Mouse (Mus musculus): ENCODE measurements around the gene Gdap2. TPM values are rescaled to one million over a fixed set of nuclear protein-coding genes. Genes with fewer than 3 reads are reported as not detected.
A peak's percentile ranks its signal among the peaks of the same experiment; 100 is the strongest.

The Gdap2 gene
- total RNA-seq (2021): 10 to 100 TPM; 13.9 to 14.2 TPM

DNA sequence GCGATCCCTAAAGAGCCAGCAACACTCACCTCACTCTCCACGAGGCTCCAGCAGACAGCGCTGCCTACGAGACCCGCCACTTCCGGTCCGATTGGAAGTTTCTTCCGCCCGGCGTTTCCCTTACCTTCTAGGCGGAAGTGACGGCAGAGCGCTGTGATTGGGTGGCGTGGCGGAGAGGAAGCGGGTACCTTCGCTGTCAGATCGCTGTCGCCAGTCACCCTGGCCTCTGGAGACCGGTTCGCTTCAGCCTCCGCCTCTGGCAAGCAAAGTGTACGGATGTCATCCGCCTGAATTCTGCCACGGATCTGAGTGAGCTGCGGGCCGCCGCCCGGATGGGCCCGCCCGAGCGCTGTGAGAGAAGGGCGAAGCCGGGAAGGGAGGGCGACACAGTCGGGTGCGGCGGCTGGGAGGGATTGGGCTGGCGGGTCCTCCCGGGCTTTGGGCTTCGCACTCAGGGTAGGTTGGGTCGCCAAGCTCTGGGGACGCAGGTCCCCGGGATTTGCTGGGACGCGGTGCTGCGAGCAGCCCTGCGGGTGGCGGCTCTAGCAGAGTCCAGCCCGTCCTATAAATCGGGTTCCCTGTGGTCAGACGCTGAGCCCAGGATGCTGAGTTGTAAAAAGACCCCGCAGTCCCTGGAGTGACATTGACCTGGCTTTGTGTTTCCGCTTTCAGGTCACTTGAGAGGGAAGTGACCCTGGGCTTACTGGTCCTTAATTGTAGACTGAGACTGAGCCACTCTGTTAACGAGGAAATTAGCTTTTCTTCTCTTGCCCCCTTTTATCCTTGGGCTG is at the start of gene Gdap2, which contains the start of gene Wdr3:
Gdap2 (plus strand) TSS at position 67 of the 791 bp plus-strand sequence.
Wdr3 (minus strand) TSS at position 93 of the 791 bp plus-strand sequence.
- DNase-seq: peak; percentile 95

DNA sequence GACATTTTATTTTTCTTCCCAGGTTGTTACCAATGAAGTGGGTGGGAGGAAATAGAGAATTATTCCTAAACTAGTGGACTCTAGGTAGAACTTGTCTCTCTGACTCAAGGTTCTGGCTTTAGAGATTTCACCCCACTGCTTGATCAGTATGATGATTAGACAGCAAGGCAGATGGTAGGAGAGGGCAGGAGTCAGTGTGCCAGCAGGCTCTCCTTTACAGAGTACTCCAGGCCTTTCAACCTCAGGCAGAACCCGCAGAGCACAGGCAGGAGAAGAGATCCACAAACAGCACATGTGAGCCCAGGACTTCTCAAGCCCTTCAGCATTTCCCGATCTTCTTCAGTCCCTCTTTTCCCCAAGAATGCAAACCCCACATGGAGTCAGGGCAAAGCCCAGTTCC is 43.5 kb upstream of the Gdap2 start:
- DNase-seq: no peak

DNA sequence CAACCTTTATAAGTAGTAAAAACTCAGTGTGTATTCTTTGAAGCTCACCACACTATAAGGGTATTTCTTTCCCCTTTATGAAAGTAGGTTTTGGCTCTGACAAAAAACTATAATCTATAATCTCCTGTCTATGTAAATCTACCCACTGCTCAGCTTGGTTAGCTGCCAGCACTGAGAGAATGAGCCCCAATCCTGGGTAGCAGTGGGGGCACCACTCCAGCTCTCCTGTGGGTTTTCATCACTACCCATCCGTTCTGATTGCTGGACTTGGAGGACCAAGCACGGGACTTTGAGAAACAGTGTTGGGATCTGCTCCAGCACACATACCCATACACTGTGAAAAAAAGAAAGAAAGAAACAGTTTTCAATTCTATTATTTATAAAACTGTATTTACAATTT is 40.2 kb upstream of the Gdap2 start:
- no peak for DNase-seq

GRCm38 (mm10) chr3:100122445-100122844 is 39.7 kb upstream of the Gdap2 start:
- DNase-seq: no peak

- DNase-seq: no peak
Observed at GRCm38 (mm10) chr3:100160682-100161445, 1.3 kb upstream of the Gdap2 start.

- DNase-seq: no peak
Observed at GRCm38 (mm10) chr3:100161665-100162314, 391 bp upstream of the Gdap2 start.

DNA sequence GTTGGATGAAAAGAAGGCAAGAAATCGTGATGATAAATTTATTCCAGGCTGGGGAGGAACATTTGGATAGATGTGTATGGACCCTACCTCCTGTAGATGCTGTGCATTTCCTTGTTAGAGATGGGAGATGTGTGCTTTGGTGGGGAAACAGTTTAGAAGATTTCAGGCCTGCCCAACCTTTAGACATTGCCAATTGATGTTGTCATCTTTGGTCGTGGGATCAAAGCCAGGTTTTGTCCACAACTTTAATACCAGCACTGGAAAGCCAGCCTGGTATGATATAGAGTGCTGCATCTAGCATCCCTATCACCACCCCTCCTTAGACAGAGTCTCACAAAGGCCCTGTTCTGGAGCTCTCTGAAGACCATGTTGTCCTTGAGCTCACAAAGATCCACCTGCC is 1.4 kb downstream of the Gdap2 start:
- no peak for DNase-seq

DNA sequence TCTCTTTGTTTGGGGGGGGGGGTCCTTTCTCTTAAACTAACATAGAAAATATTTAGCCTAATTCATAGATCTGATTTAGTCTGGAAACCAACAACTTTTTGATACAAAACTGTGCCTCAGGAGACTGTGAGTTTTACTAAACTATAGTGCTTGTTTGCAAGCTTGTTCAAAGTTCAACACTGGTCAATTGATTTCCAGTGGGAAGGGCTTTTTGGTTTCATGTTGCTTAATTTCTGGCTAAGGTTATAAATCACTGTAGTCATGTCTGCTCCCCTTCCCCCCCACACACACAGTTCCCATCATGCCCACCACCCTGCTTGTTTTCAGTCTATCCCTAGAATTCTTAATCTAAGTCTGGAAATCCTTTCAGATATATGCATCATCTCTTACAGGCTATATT is 2.8 kb downstream of the Gdap2 start:
- DNase-seq: no peak

- no peak for DNase-seq
Observed at GRCm38 (mm10) chr3:100176031-100176430, 13.8 kb downstream of the Gdap2 start.

DNA sequence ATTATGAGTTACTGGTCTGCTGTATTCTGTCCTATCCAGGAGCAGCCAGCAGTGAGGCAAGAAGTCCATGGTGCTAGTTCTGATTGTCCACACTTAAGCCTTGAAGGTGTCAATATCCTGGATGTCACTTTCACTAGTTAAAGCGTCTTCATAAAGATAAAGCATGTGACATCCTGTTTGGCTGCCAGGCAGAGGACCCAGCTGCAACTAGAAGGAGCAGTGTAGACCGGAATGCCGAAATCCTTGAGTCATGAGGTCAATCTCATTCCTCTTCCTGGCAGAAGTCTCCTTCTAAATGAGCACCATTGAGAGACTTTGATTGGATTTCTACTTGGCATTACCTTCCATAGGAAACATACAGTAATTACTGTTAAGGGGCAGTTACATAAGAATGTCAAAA is 18.3 kb downstream of the Gdap2 start:
- DNase-seq: no peak

DNA sequence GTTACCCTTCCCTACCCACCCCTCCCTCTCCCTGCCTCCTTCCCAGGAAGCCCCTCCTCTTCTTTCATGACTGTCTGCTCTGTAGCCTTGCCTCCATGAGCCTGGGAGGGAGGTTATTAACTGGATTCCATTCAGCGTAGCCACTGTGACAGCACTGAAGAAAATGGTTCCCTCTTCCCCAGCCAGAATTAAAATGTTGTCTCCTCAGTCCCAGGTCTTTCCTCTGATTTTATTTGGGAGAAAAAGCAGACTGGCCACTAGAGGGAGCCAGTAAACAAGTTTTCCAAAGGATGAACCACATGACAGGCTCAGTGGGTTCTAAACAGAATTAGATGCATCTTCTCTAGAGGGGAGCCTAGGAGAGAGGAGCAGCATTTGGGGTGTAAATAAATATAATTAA is 27.3 kb downstream of the Gdap2 start:
- peak; percentile 76 for DNase-seq

DNA sequence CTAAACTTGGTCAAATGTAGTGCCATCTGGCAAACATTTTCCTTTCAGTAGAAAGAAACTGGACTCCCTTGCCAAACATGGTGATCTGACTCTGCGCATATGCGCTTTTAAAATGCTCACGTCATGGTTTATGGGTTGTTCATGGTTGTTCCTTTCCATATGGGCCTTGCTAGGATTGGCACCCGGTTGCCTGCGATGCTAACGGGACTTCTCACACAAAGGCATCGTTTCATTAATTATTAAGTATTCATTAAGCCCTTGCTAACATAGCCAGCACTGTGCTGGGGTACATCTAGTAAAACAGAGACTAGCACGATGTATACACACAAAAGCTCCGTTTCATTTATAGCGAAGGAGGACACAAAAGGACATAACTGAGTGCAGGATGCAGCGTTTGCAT is 27.7 kb downstream of the Gdap2 start:
- no peak for DNase-seq

GRCm38 (mm10) chr3:100194210-100194609 is 32.0 kb downstream of the Gdap2 start:
- DNase-seq: no peak

DNA sequence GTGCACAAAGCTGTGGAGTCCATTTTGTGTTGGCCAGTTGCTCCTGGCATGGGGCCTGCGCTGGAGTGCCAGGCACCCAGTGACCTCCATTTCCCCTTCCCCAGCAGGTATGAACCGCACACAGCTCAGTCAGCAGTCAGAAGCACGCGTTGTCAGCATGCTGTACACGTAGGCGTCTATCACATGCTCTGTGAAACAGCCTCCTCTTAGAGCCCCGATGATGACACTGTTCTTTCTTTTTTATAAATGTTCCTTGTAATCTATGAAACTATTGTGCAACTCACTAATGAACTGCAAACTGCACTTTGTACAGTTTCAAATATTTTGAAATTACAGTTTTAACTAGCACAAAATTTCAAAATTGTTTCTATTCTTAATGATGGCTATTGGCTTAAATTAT is 39.4 kb downstream of the Gdap2 start:
- DNase-seq: peak; percentile 16

DNA sequence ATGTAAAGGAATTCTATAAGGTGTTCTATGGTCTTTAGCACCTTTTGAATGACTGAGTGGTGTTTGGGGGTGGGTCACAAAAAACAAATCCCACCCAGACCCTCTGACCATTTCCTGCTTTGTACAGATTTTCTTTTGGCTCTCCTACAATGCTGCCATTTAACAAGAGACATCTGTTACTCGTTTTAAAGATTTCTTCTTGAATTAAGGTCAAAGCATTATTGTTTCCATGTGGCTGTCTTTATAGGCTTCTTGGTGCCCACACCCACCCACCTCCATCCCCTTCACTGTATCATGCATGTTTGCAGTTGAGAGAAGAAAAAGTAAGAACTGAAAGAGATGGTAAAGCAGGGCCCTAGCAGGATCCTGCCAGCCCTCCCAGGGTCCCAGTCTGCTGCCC is 44.8 kb downstream of the Gdap2 start:
- DNase-seq: no peak

DNA sequence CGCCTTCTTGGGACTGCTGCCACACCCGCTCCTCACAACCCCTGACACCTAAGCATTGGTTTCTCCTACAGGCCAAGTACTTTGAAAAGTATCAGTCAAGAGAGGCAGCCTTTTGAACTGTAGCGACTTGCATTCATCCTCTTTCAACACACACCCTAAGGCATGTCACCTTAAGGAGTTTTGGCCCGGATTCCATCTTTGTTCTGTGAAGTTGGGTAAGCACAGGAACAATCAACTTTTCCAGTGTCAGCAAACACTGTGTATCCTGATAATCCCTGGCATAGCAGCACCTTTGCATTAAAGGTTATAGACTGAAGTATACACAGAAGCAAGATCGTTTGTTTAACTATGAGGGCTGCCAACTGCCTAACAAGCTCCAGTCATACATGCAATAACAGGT is 53.3 kb downstream of the Gdap2 start:
- no peak for DNase-seq

DNA sequence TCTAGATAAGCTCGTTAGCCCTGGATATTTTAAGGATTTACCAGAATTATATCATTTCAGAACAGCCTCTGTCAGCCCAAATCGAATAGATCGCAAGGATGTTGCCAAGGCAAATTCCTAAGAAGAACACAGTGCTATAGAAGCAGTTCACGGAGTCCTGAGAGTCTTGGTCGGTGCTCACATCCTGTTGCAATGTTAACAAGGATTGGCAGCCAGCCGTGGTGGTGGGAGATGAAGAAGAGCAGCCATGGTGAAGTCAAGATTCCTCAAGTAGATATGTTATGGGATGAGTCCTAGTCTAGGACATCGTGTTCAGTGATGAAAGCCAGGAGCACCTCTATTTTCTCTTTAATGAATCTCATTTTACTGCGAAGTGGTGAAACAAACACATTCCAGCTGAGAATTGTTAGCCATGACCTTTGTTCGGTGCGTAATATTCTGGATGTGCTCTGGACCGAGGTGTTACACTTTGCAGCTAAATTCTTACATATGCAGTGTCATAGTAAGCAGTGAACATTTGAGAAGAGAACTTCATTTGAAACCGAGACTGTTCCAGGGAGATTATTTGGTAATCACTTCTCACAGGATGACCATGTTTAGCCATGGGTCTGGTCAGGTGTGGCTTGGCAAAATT is 63.3 kb downstream of the Gdap2 start:
- DNase-seq: no peak

DNA sequence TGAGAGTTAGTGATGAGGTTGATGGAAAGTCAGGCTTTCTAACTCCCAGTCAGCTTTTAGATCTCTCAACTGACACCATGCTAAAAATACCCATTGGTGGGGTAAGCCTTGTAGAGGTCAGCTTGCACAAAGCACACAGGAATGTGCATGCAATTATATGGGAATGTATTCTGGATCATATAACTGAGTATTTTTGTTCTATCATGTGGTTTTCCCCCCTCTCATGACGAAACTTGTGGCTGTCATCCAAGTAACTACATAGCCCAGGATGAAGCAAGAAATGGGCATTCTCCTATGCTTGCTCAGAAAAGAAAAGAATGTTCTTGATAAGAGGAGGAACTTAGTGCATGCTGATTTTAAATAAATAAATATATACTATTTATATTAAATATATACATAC is 65.3 kb downstream of the Gdap2 start:
- DNase-seq: no peak

DNA sequence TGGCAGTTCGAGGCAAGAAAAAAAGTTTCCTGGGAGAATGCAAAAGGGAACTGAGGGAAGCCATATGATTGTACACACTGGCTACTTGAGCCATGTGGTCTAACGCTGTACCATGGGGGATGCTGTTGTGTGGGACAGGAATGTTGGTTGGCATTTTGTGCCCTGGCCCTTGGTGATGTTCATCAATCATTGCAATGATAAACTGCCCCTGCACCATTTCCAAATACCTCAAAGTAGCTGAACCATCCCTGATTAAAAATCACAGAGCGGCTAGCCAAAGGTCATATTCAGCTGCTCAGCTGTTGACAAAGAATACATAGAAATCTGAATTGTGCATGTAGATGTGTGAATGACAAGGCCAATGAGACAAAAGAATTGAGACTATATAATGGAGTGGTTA is 66.8 kb downstream of the Gdap2 start:
- no peak for DNase-seq

GRCm38 (mm10) chr3:100236725-100237436 is 74.7 kb downstream of the Gdap2 start:
- no peak for DNase-seq

DNA sequence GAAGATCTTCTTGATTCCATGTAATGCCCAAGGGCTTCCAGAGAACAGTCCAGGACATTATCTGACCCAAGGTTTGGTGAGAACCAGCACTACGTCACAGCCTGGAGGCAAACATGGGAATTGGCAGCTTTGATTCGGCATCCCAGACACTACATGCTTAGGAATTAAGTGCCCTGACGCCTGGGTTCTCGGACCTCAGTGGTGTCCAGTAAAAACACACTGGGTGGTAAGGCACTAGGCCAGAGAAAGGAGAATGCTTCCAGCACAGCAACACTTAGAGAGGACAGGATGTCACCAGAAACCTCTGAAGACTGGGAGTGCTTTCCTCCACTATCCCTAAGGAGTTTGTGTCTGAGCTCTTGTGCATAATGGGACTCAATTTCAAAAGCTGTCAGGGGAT is 80.0 kb downstream of the Gdap2 start:
- DNase-seq: no peak

DNA sequence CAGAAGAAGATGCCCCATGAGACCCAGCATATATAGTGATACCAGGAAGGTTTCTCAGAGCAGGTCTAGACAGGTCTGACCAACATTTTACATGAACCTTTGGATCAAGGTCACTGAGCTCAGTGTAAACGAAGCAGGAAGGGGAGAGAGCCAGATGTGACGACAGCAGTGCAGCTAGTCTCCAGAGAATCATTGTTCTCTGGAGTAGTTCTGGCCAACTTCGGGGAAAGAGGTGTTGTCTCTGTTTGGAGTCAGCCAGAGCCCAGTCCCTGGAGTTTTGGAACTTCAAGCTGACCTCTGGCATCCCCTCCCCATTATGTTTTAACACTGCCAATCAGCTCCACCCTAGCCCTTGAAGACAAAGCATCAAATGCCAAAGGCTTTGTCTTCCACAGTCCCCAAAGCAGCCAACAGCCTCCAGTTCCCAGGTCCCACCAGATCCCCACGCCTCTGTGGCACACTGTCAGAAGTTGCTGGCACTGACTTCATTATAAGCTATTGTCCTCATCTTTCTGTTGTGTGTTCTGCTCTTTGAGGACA is 84.2 kb downstream of the Gdap2 start:
- DNase-seq: no peak
